Mouse (Mus musculus): ENCODE measurements around the gene Tmc8. TPM values are rescaled to one million over a fixed set of nuclear protein-coding genes. Genes with fewer than 3 reads are reported as not detected.
"Not testable (repeated sequence)": the region's sequence is repeated elsewhere in the genome, so short reads cannot be mapped to it uniquely, and the experiment has no call there.

Tmc8 gene
- total RNA-seq, 2 experiments from 2014 or later = 0.62 to 0.68 TPM

DNA sequence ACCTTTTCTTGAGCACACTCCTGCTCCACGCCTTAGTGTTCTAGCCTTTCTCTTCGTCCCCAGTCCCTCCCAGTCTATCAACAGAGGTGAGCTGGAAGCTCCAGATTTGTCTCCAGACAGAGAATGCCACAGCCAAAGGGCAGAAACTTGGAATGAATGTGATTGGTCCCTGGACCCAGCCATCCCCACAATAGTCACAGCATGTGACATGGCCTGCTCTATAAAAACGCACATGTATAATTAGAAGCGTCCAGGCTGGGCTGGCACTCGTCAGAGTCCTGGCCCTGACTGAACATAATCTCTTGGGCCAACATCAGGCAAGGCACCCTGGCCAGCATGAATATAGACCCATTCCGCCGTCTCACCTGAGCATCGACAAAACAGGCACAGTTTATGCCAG lies 37.2 kb downstream of the Tmc8 start:
- intact Hi-C loops (cut with DNase I) = no loop called here
- no peak for DNase-seq (ENCODE audit: low spot score in 2 of 2)

DNA sequence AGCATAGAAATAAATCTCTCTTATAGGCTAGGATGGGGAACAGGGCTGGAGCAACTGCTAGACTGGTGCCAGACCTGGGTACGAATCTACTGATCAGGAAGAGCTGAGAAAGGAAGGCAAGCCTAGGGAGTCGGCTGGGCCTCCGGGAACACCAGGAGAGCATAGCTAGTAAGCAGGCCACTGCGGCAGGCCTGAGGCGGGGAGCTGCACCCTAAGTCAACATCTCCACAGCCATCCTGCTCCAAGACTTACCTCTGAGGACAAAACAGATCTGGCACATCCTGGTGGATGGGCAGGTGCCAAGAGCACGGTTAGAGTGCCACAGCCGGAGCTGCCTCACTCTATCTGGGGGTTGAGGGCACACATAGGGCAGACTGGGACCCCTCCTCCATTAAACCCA lies 38.3 kb downstream of the Tmc8 start:
- DNase-seq (ENCODE audit: low spot score in 2 of 2) = no peak
- intact Hi-C loops (cut with DNase I) = loop anchor here (5.0 to 10.0 kb wide), 3 partner anchors 113 to 585 kb away; no protein-coding TSS in a partner anchor

DNA sequence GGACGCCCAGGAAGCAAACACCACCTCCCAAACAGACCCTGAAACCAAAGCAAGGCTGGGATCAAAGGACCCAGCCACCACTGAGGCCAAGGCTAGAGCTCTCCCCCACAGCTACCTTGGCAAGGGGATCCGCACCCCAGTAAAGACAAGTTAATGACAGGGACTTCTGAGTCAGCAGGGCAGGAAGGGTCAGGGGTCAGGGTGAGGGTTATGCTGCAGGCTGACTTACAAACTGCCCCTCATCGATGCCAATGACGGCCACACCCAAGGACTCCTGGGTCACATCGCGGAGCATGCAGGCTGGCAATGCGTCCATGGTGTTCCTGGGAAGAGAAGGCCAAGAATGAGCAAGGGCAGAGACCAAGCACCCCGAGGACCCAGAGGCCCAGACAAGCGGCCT lies 40.0 kb downstream of the Tmc8 start:
- intact Hi-C loops (cut with DNase I) = loop anchor here (2.0 to 10.0 kb wide), 4 partner anchors 115 to 587 kb away; no protein-coding TSS in a partner anchor
- no peak for DNase-seq (ENCODE audit: low spot score in 2 of 2)

GRCm38 (mm10) chr11:117822728-117823241 lies 40.9 kb downstream of the Tmc8 start:
- DNase-seq (ENCODE audit: low spot score in 2 of 2) = no peak
- intact Hi-C loops (cut with DNase I) = loop anchor here (2.0 to 10.0 kb wide), 4 partner anchors 115 to 588 kb away; no protein-coding TSS in a partner anchor

DNA sequence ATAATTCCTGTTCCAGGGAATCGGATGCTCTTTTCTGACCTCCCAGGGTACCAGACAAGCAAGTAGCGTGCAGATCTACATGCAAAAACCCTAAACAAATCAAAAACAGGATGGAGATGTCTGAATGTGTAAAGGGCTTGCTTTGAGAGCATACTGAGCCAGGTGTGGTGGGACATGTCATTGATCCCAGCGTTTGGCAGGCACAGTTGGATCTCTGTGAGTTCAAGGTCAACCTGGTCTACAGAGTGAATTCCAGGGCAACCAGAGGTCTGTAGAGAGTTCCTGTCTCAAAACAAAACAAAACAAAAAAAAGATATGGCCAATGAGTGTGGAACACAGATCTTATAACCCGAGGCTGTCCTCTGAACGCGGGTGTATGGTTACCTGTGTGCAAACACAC lies 41.5 kb downstream of the Tmc8 start:
- intact Hi-C loops (cut with DNase I) = loop anchor here (2.0 to 10.0 kb wide), 4 partner anchors 116 to 589 kb away; no protein-coding TSS in a partner anchor

GRCm38 (mm10) chr11:117824060-117824969 lies 42.4 kb downstream of the Tmc8 start:
- intact Hi-C loops (cut with DNase I) = loop anchor here (5.0 to 10.0 kb wide), 3 partner anchors 117 to 590 kb away; no protein-coding TSS in a partner anchor
- peak; percentile 77 to 81 for DNase-seq (ENCODE audit: low spot score in 2 of 2)

More for the DNA sequence above, 41.5 kb downstream of the Tmc8 start:
- DNase-seq (ENCODE audit: low spot score in 2 of 2) = no peak

DNA sequence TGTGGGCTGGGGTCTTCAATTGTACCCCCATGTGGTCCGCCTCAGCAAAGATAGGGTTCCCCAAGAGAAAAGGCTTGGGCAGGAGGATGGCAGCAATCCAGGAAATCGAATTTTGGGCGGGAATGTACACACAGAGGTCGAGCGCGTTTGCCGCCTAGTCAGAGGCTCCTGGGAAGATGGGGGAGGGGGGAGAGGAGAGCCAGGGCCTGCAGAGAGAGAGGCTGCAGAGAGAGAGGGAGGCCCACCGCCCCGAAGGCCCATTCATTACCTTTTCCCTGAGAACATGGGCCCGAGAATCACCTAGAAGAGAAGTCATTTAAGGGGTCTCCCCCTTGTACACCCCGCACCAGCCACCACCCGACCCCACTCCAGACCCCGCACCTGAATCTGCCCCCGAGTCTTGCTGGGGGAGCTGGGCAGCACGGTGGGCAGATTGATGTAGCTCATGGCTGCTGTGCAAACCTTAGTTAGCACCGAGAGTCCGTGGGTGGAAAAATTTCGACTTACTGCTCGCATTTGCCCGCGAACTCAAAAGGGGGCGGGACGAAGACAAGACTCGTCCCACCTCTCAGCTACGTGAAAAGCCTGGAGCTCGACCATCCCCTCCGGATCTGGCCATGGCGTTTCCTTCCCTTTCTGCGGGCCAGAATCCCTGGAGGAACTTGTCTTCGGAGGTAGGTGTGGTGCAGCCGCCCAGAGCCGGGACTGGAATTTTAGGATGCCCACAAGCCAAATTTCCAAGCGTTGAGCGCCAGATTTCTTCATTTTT lies 43.6 kb downstream of the Tmc8 start, which contains the start of the genes Afmid and Tk1:
Gene Afmid (plus strand): TSS at position 592 of the 769 bp plus-strand sequence.
Gene Tk1 (minus strand): TSS at position 760 of the 769 bp plus-strand sequence.
- intact Hi-C loops (cut with DNase I) = loop anchor here (5.0 to 10.0 kb wide), 2 partner anchors 33 to 591 kb away; no protein-coding TSS in a partner anchor
- DNase-seq (ENCODE audit: low spot score in 2 of 2) = peak; percentile 47 to 49

DNA sequence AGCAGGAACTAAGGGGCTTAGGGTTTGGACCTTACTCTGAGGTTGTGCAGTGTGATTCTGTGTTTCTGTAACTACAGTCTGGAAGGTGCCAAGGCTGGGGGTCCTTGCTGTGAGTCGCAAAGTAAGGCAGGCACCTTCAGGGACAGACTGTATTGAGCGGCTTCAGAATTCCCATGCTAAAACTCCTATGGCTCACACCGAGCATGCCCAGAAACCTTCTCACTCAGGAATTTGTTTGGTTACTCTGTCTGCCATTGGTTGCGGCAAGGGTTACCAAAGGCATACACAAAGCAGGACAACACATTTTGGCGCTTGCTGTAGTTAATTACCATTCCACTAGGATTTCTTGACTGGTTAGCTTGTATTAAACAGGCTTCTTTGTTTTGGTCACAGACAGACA lies 44.3 kb downstream of the Tmc8 start:
- intact Hi-C loops (cut with DNase I) = loop anchor here (5.0 to 10.0 kb wide), 2 partner anchors 34 to 591 kb away; no protein-coding TSS in a partner anchor
- DNase-seq (ENCODE audit: low spot score in 2 of 2) = no peak

GRCm38 (mm10) chr11:117826916-117827315 lies 45.0 kb downstream of the Tmc8 start:
- intact Hi-C loops (cut with DNase I) = loop anchor here (5.0 to 10.0 kb wide), 2 partner anchors 35 to 592 kb away; no protein-coding TSS in a partner anchor

DNA sequence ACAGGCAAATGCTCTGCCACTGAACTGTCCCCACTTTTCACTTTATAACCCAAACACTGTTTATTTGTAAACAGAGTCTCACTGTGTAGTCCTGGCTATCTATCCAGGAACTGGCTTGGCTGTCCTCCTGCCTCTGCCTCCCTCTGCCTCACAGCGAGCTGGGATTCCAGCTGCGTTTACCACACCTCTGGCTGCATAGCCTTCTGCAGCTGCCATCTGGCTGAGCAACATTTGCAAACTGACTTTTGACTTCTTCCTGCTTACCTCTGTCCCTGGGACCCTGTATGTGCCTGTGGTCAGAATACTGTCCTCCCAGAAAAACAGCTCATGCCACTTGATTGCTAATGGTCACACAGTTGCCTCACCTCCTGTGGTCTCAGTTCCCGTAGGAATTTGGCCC lies 45.5 kb downstream of the Tmc8 start:
- intact Hi-C loops (cut with DNase I) = loop anchor here (5.0 to 10.0 kb wide), 2 partner anchors 35 to 593 kb away; no protein-coding TSS in a partner anchor
- DNase-seq (ENCODE audit: low spot score in 2 of 2) = no peak

More at GRCm38 (mm10) chr11:117826916-117827315, 45.0 kb downstream of the Tmc8 start:
- DNase-seq (ENCODE audit: low spot score in 2 of 2) = no peak

DNA sequence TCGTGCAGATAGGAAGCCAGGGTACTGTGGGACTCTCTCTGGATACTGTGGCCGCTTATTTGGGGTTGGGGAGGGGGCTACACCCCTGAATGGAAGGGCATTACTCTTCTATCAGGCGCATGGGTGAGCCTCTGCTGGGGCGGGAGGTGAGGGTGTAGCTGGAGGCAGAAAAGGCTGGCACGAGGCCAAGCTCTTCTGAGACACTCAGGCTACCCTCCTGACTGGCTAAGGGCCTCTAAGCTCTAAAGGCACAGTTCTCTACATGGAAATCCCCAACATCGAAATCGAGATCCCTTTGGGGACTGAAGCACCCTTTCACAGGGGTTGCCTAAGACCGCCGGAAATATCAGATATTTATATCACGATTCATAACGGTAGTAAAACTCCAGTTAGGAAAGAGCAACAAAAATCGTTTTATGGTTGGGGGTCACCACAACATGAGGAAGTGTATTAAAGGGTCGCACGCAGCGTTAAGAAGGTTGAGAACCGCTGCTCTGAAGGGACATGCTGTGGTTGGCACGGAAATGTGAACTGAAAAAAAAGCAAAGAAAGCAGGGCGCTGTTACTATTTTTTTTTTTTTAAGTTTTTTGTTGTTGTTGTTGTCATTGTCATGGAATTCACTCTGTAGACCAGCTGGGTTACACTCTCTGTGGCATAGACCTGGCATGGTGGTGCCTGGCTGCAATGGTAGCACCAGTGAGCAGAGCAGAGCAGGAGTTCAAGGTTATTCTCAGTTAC lies 46.4 kb downstream of the Tmc8 start:
- no peak for DNase-seq (ENCODE audit: low spot score in 2 of 2)
- intact Hi-C loops (cut with DNase I) = loop anchor here (5.0 to 10.0 kb wide), 2 partner anchors 36 to 594 kb away; no protein-coding TSS in a partner anchor

- DNase-seq (ENCODE audit: low spot score in 2 of 2) = no peak
- intact Hi-C loops (cut with DNase I) = loop anchor here (5.0 to 10.0 kb wide), 2 partner anchors 37 to 594 kb away; no protein-coding TSS in a partner anchor
These were observed 47.2 kb downstream of the Tmc8 start for GRCm38 (mm10) chr11:117828888-117829604.

DNA sequence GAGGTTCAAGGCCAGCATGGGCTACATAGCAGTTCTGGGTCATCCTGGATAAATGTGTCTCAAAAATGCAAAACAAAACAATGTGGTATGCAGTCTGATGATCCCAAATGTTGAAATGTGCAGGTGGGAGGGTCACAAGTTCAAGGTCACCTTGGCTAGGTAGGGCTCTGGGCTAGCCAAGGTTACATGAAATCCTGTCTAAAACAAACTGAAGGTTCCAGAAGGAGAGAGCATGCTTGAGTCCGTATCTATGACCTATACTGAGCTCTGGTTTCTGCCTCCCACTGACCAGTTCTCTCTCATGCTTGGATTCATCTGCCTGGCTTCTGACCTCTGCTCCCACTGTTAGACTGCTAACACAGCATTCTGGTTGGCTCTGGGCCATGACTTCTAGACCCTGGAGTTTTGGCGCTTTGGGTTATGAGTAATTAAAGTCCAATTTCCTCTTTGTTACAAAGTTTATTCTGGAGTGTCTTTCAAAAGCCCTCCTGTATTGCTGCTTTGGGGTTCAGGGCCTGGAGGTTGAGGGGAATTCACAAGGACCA lies 47.9 kb downstream of the Tmc8 start:
- no peak for DNase-seq (ENCODE audit: low spot score in 2 of 2)
- intact Hi-C loops (cut with DNase I) = loop anchor here (5.0 to 10.0 kb wide), 2 partner anchors 37 to 595 kb away; no protein-coding TSS in a partner anchor

- DNase-seq (ENCODE audit: low spot score in 2 of 2) = no peak
- intact Hi-C loops (cut with DNase I) = no loop called here
These were observed 48.5 kb downstream of the Tmc8 start for GRCm38 (mm10) chr11:117830401-117830800.

GRCm38 (mm10) chr11:117832086-117832969 lies 50.5 kb downstream of the Tmc8 start:
- intact Hi-C loops (cut with DNase I) = no loop called here
- peak; percentile 59 to 68 for DNase-seq (ENCODE audit: low spot score in 2 of 2)

DNA sequence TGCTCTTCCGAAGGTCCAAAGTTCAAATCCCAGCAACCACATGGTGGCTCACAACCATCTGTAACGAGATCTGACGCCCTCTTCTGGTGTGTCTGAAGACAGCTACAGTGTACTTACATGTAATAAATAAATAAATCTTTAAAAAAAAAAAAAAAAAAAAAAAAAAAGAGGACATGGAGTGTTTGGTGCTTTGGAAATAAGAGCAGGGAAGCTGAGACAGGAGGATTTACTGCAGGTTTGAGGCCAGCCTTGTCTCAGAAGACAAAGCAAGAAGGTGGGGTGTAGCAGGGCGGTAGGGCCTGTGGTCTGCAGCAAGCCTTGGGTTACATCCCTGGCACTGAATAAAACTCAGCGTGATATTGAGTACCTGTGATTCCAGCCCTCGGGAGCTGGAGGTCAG lies 51.6 kb downstream of the Tmc8 start:
- intact Hi-C loops (cut with DNase I); DNase-seq (ENCODE audit: low spot score in 2 of 2): not testable (repeated sequence)

DNA sequence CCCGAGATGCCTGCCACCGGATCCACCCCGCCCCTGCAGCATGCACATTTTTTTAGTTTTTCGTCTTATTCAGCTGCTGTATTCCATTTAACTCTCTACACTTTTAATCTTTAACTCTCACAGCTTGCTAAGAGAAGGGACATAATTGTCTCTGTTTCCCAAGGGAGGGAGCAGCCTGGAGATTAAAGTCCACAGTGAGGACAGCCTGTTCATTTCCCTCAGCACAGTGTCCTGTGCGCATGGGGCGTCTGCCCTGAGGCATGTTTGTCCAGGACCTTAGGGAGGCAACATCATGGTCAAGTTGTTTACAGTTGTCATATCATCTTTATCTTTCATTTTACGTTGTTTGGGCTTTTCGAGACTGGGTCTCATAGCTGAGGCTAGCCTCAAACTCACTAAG lies 52.2 kb downstream of the Tmc8 start:
- intact Hi-C loops (cut with DNase I) = no loop called here
- no peak for DNase-seq (ENCODE audit: low spot score in 2 of 2)

Measured in left cerebral cortex, postnatal 36 days (tissue).